Mouse (Mus musculus) liver, embryonic 14.5 days (tissue): Measurements from ENCODE around the gene Fbln1.

Source experiments
- CTCF ChIP-seq: IDR thresholded peaks from 2 replicates; pipeline ENCODE4 v1.5.1; 2016; ENCODE audit warnings: antibody characterized with exemption, low read depth, control low read depth
- EP300 ChIP-seq: IDR thresholded peaks from 2 replicates; pipeline ENCODE4 v1.6.1; 2016; ENCODE audit warnings: antibody characterized with exemption, low read depth

DNA sequence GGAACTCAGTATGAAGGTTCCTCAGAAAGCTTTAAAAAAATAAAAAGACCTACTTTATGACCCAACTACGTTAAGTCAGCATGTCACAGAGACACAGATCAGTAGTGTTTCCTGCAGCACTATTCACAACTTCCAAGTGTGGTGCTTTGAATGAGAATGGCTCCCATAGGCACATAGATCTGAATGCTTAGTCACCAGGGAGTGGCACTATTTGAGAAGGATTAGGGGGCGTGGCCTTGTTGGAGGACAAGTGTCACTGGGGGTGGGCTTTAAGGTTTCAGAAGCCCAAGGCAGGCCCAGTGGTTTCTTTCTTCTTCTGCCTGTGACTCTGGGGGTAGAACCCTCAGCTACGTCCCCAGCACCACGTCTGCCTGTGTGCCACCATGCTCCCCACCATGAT lies 98.2 kb downstream of the Fbln1 start:
- TF ChIP-seq CTCF (no peak), EP300 (no peak)
